Mouse (Mus musculus) CH12.LX (cell line): Measurements from ENCODE around the gene Psme4. TPM values are rescaled to one million over a fixed set of nuclear protein-coding genes. Genes with fewer than 3 reads are reported as not detected.

Source experiments
- DNase-seq: peaks from one replicate; pipeline ENCODE4 v3.0.0-alpha.2; 2013; ENCODE audit errors: extremely low read depth
- H3K27ac ChIP-seq: 2 replicates; pipeline ENCODE4 v1.5.1; 2012; ENCODE audit warnings: low read depth, mild to moderate bottlenecking, control low read depth, moderate library complexity; ENCODE audit not compliant: insufficient read depth
- H3K27me3 ChIP-seq: replicated peaks from 2 replicates; pipeline ENCODE3; 2012; ENCODE audit warnings: inconsistent platforms
- H3K36me3 ChIP-seq, 2 experiments: replicated peaks in 1 of 2; 2 replicates each; pipeline versions ENCODE3 to v1.6.1; 2012; ENCODE audit warnings: inconsistent platforms in 1 of 2, low read length in 1 of 2, mild to moderate bottlenecking in 1 of 2, mixed read lengths in 1 of 2, moderate library complexity in 1 of 2; ENCODE audit not compliant: control insufficient read depth in 1 of 2, insufficient read depth in 1 of 2
- H3K4me1 ChIP-seq, 2 experiments: 2 replicates each; pipeline ENCODE4 v1.6.1; 2012; ENCODE audit warnings: inconsistent platforms in 1 of 2, moderate library complexity in 1 of 2; ENCODE audit not compliant: insufficient read depth in 2 of 2, control insufficient read depth in 1 of 2
- H3K4me2 ChIP-seq: 2 replicates; pipeline ENCODE4 v1.6.1; 2012; ENCODE audit warnings: low read depth, mild to moderate bottlenecking, control low read depth; ENCODE audit not compliant: poor library complexity, insufficient read depth, severe bottlenecking
- H3K4me3 ChIP-seq, 3 experiments: fragments of 150-350 bp in 1 of 3; sonication (generic) in 1 of 3; replicated peaks in 1 of 3; 2 replicates each; pipeline versions ENCODE3 to v1.5.1; 2011 to 2012; ENCODE audit warnings: low read depth in 2 of 3, low read length in 2 of 3, mild to moderate bottlenecking in 2 of 3, moderate library complexity in 2 of 3, control low read depth in 1 of 3, improper control_type of control experiment in 1 of 3, inconsistent platforms in 1 of 3, mixed read lengths in 1 of 3; ENCODE audit not compliant: poor library complexity in 1 of 3
- H3K79me2 ChIP-seq: replicated peaks from 2 replicates; pipeline ENCODE4 v1.6.1; 2012; ENCODE audit warnings: mild to moderate bottlenecking, moderate library complexity; ENCODE audit not compliant: control insufficient read depth, poor library complexity, insufficient read depth, severe bottlenecking; ENCODE audit errors: extremely low read depth
- H3K9ac ChIP-seq: 2 replicates; pipeline ENCODE4 v1.6.1; 2012; ENCODE audit warnings: low read depth, mild to moderate bottlenecking, control low read depth, moderate library complexity; ENCODE audit not compliant: insufficient read depth
- H3K9me3 ChIP-seq: replicated peaks from 2 replicates; pipeline ENCODE3; 2012; ENCODE audit warnings: low read length, inconsistent platforms, mixed read lengths
- E2F4 ChIP-seq: IDR thresholded peaks from 2 replicates; pipeline ENCODE4 v1.6.1; 2011; ENCODE audit warnings: low read depth, low read length, improper control_type of control experiment; ENCODE audit not compliant: insufficient replicate concordance
- GABPA ChIP-seq: IDR thresholded peaks from 2 replicates; pipeline ENCODE4 v1.6.1; 2012; ENCODE audit warnings: low read depth, low read length, improper control_type of control experiment, inconsistent platforms; ENCODE audit not compliant: insufficient replicate concordance
- HCFC1 ChIP-seq: IDR thresholded peaks from 2 replicates; pipeline ENCODE4 v1.6.1; 2012; ENCODE audit warnings: low read depth, mild to moderate bottlenecking, inconsistent platforms, low read length, improper control_type of control experiment
- JUND ChIP-seq: conservative IDR thresholded peaks from 2 replicates; pipeline ENCODE4 v1.6.1; 2011; ENCODE audit warnings: low read depth, low read length, improper control_type of control experiment
- MAFK ChIP-seq: IDR thresholded peaks from 2 replicates; pipeline ENCODE4 v1.6.1; 2011; ENCODE audit warnings: low read length, improper control_type of control experiment; ENCODE audit not compliant: insufficient replicate concordance
- MAZ ChIP-seq: IDR thresholded peaks from 2 replicates; pipeline ENCODE4 v1.6.1; 2012; ENCODE audit warnings: low read depth, mild to moderate bottlenecking, inconsistent platforms, low read length, improper control_type of control experiment, moderate library complexity
- MEF2A ChIP-seq: IDR thresholded peaks from 2 replicates; pipeline ENCODE4 v1.6.1; 2014; ENCODE audit warnings: low read depth, mild to moderate bottlenecking, inconsistent platforms, low read length, improper control_type of control experiment, borderline replicate concordance
- MXI1 ChIP-seq: IDR thresholded peaks from 2 replicates; pipeline ENCODE4 v1.6.1; 2011; ENCODE audit warnings: mild to moderate bottlenecking, low read depth, low read length, improper control_type of control experiment
- MYC ChIP-seq: IDR thresholded peaks from 2 replicates; pipeline ENCODE4 v1.6.1; 2011; ENCODE audit warnings: low read depth, mild to moderate bottlenecking, improper control_type of control experiment, low read length
- NELFE ChIP-seq: IDR thresholded peaks from 2 replicates; pipeline ENCODE4 v1.6.1; 2011; ENCODE audit warnings: low read depth, low read length, improper control_type of control experiment
- POLR2AphosphoS2 ChIP-seq: IDR thresholded peaks from 2 replicates; pipeline ENCODE4 v1.6.1; 2011; ENCODE audit warnings: low read depth, low read length, improper control_type of control experiment
- RAD21 ChIP-seq: IDR thresholded peaks from 2 replicates; pipeline ENCODE4 v1.6.1; 2011; ENCODE audit warnings: low read depth, mild to moderate bottlenecking, low read length, improper control_type of control experiment, moderate library complexity
- RCOR1 ChIP-seq: conservative IDR thresholded peaks from 2 replicates; pipeline ENCODE4 v1.6.1; 2012; ENCODE audit warnings: low read depth, mild to moderate bottlenecking, inconsistent platforms, low read length, improper control_type of control experiment
- SIN3A ChIP-seq: IDR thresholded peaks from 2 replicates; pipeline ENCODE4 v1.6.1; 2012; ENCODE audit warnings: low read length, improper control_type of control experiment, inconsistent platforms
- USF2 ChIP-seq: conservative IDR thresholded peaks from 2 replicates; pipeline ENCODE4 v1.6.1; 2011; ENCODE audit warnings: low read depth, low read length, improper control_type of control experiment
- ZC3H11A ChIP-seq: IDR thresholded peaks from 2 replicates; pipeline ENCODE4 v1.6.1; 2012; ENCODE audit warnings: low read depth, mild to moderate bottlenecking, inconsistent platforms, low read length, improper control_type of control experiment
- dilution Hi-C: fragments of 300-500 bp; cut with MboI; formaldehyde crosslinking; loops from 2 replicates; pipeline ENCODE4 v1.14.3; 2020; ENCODE audit warnings: low sequenced_read_pairs; ENCODE audit not compliant: extremely low pct_unique_long_range_greater_than_20kb, extremely low pct_ligation_motif_present
- in situ Hi-C: fragments of 300-500 bp; cut with MboI; formaldehyde crosslinking; loops from 3 replicates; pipeline ENCODE4 v1.14.3; 2019; ENCODE audit warnings: low sequenced_read_pairs, low pct_ligation_motif_present, low pct_unique_long_range_greater_than_20kb, mixed read lengths
- polyA plus RNA-seq: library from polyadenylated mRNA; unstranded; fragments of >175 nt; gene quantifications from 2 replicates; pipeline ENCODE4 v1.2.1, GENCODE M21; 2012; ENCODE audit warnings: low read depth; ENCODE audit not compliant: insufficient read length
- total RNA-seq, 2 experiments: library from RNA; depleted of rRNA; stranded (reverse); fragments of 300-350 nt in 1 of 2; fragments of >200 nt in 1 of 2; gene quantifications; 2 replicates each; pipeline ENCODE4 v1.2.3; 2012 to 2014

Gene Psme4
- total and polyA plus RNA-seq, 3 experiments = 30.7 to 43.8 (median 43.1) TPM

- H3K9ac ChIP-seq = no peak overlapping the region
- H3K27me3 ChIP-seq = no peaks in the 10 kb centered on the region
- no peak overlapping the region for H3K4me2 ChIP-seq
- no peak overlapping the region for H3K4me3 ChIP-seq
- no peaks in the 10 kb centered on the region for H3K9me3 ChIP-seq
- no peaks in the 10 kb centered on the region for H3K36me3 ChIP-seq
- H3K4me1 ChIP-seq = peaks cover 0 to 6% of the 10 kb centered on the region in 2 experiments; a peak in 2 of 4 replicates
- H3K27ac ChIP-seq = no peak overlapping the region
- H3K79me2 ChIP-seq = no peaks in the 10 kb centered on the region
- no peak for TF ChIP-seq MXI1
- TF ChIP-seq USF2 = no peak
- TF ChIP-seq RAD21 = no peak
- no peak for TF ChIP-seq SIN3A
- TF ChIP-seq MEF2A = no peak
- TF ChIP-seq NELFE = no peak
- in situ Hi-C loops = no loop called here
- dilution Hi-C loops = no loop called here
- DNase-seq = no peak
These were observed 21.9 kb upstream of the Psme4 start for GRCm38 (mm10) chr11:30749587-30749986.

DNA sequence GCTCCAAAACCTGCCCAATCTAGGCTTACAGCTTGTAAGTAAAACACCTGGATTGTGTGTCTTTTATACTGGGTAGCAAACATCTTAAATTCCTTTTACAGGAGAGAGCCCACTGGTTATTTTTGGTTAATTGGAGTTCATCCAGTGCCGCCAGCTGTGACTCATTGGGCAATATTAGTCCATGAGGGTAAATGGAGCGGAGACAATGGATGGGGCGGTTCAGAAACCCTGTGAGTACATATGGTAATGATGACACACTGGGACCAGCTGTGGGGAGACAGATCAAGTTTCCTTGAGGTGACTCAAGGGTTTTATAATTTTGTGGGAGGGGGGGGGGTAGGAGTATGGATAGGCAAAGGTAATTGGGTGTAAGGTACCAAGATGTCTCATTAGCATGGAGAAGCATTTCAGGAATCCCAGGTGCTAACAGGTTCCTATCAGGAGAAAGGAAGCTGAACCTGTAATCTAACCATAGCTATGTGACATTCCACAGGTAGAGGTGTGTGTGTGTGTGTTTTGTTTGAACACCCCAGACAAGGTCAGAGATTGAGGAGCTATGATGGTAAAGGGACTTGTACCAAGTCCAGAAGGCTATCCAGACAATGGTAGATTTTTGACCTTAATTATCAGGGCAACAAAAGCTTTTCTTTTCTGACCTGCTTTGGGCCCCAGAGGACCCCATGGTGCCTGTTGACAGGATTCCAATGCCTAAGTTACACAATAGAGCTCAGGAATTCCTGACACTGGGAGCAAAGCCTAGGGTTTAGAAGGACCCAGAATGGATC, 21.3 kb upstream of the Psme4 start:
- H3K36me3 ChIP-seq = no peaks in the 10 kb centered on the region
- no peaks in the 10 kb centered on the region for H3K79me2 ChIP-seq
- no peak overlapping the region for H3K4me2 ChIP-seq
- TF ChIP-seq E2F4 = no peak
- no peak for TF ChIP-seq HCFC1
- no peak for TF ChIP-seq SIN3A
- no peak for TF ChIP-seq MAZ
- TF ChIP-seq MAFK = no peak
- TF ChIP-seq POLR2AphosphoS2 = no peak
- TF ChIP-seq MYC = no peak
- TF ChIP-seq MXI1 = no peak
- no peak for TF ChIP-seq MEF2A
- TF ChIP-seq JUND = no peak
- TF ChIP-seq RCOR1 = no peak
- TF ChIP-seq ZC3H11A = no peak
- no peak for TF ChIP-seq USF2
- no peak for TF ChIP-seq GABPA
- TF ChIP-seq, all 38 proteins: peak for 0
- Histone ChIP-seq H3K4me1 (peaks cover 0 to 6% of the 10 kb centered on the region in 2 experiments; a peak in 2 of 4 replicates), H3K27ac (no peak overlapping the region), H3K9ac (no peak overlapping the region), H3K9me3 (no peaks in the 10 kb centered on the region), H3K27me3 (no peaks in the 10 kb centered on the region), H3K4me3 (no peak overlapping the region)
- in situ Hi-C loops = no loop called here
- dilution Hi-C loops = no loop called here
- no peak for DNase-seq
